Mouse (Mus musculus): Measurements from ENCODE around the gene Dnah17. TPM values are rescaled to one million over a fixed set of nuclear protein-coding genes. Genes with fewer than 3 reads are reported as not detected.
A peak's percentile ranks its signal among the peaks of the same experiment; 100 is the strongest.

Dnah17 gene
- polyA plus RNA-seq, 1 experiment from 2014 or later: 0.19 TPM

DNA sequence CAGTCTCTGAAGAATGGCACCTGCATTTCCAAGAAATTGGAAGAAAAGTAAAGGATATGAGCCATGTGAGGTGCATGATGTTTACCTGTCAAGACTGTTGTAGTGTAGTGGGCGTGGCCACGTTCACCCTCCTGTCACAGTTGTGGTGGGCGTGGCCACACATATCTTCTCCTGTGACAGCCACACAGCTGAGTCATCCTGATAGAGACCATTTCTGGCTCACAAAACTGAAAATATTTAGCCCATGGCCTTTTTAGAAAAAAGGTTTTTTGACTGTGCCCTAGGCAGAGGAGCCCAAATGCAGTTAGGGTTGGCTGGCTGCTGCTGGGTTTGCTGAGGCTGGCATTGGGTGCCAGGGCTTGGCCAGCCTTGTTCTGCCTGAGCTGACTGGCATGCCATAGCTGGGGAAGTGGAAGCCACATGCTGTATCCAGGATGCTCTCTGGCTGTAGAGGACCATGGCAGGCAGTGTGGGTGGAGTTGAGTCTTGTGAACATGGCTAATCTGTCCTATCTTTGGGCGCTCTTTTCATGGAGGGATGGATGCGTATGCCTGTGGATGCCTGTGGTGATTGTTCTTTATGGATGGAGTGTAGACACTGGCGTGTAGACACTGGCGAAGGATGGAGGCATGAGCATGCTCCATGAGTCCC lies 129.7 kb downstream of the Dnah17 start:
- H3K9ac ChIP-seq (ENCODE audit: low read length): no peak overlapping the region
- H3K9me3 ChIP-seq (ENCODE audit: control insufficient read depth, low read length): no peaks in the 10 kb centered on the region
- ATAC-seq (ENCODE audit: low read depth): no peak
- H3K4me2 ChIP-seq (ENCODE audit: low read depth, low read length): no peak overlapping the region
- 0 out of 2 replicates have a peak, but pooled peaks cover 5% of the 10 kb centered on the region for H3K4me1 ChIP-seq (replicated peaks; ENCODE audit: control insufficient read depth, insufficient read depth, low read length)
- H3K27me3 ChIP-seq (ENCODE audit: control insufficient read depth, insufficient read depth, low read depth, low read length): no peaks in the 10 kb centered on the region
- H3K4me3 ChIP-seq (ENCODE audit: low read length): no peak overlapping the region
- H3K36me3 ChIP-seq (ENCODE audit: control insufficient read depth, insufficient read depth, low read length): peaks cover 31% of the 10 kb centered on the region
- no peak overlapping the region for H3K27ac ChIP-seq (ENCODE audit: low read length)
- WGBS: 91% methylated on average over 7 of the region's 7 CpGs

DNA sequence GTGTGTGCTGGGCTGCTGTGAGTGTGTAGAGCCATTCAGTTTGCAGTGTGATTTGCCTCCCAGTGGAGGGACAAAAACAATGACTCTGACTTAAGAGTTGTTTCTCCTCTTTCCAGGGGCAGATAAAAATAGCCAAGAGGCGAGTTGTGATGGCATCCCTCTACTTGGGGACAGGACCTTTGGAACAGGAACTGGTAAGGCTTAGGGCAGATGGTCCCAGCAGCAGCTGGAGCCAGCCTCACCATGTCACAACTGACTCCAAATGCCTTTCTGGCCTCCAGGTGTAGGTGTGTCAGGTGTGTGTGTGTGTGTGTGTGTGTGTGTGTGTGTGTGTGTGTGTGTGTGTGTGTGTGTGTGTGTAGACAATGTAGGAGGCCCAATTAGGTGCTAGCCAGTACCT lies 130.4 kb downstream of the Dnah17 start:
- H3K4me1 ChIP-seq (replicated peaks; ENCODE audit: control insufficient read depth, insufficient read depth, low read length): peaks cover 9% of the 10 kb centered on the region; the same call in 1 of the 2 replicates
- no peak for ATAC-seq (ENCODE audit: low read depth)
- H3K27ac ChIP-seq (ENCODE audit: low read length): no peak overlapping the region
- H3K9me3 ChIP-seq (ENCODE audit: control insufficient read depth, low read length): no peaks in the 10 kb centered on the region
- WGBS: 59% methylated on average over 1 of the region's 1 CpGs
- H3K4me3 ChIP-seq (ENCODE audit: low read length): no peak overlapping the region
- H3K36me3 ChIP-seq (ENCODE audit: control insufficient read depth, insufficient read depth, low read length): peaks cover 25% of the 10 kb centered on the region
- H3K27me3 ChIP-seq (ENCODE audit: control insufficient read depth, insufficient read depth, low read depth, low read length): no peaks in the 10 kb centered on the region
- H3K4me2 ChIP-seq (ENCODE audit: low read depth, low read length): no peak overlapping the region
- H3K9ac ChIP-seq (ENCODE audit: low read length): no peak overlapping the region

DNA sequence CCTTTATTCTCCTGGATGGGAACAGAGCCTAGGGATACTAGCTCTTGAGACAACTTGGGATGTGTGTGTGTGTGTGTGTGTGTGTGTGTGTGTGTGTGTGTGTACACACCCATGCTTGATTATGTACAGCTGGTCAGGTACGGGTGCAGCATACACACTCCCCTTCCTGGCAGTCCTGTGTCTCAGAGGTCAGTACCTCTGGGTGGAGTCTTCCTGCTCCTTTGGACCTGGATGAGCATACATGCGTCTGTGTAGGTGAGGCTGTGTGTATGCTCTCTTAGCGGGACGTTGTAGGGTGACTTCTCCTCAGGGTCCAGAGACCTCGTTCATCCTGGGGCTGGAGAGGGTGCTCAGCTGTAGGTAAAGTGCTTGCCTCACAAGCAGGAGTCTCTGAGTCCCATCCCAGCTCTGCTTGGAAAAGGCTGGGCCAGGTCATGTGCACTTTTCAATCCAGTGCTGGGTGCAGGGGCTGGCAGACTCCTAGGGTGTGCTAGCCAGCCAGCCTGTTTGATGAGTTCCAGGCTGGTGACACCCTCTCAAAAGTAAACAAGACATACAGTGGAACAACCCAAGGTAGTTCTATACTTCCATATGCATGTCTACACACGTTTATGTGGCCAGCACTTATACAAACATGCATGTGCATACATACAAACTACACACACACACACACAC lies 131.0 kb downstream of the Dnah17 start:
- ATAC-seq (ENCODE audit: low read depth): no peak
- H3K36me3 ChIP-seq (ENCODE audit: control insufficient read depth, insufficient read depth, low read length): peaks cover 22% of the 10 kb centered on the region
- H3K4me2 ChIP-seq (ENCODE audit: low read depth, low read length): no peak overlapping the region
- no peak overlapping the region for H3K9ac ChIP-seq (ENCODE audit: low read length)
- H3K4me3 ChIP-seq (ENCODE audit: low read length): no peak overlapping the region
- no peaks in the 10 kb centered on the region for H3K9me3 ChIP-seq (ENCODE audit: control insufficient read depth, low read length)
- no peak overlapping the region for H3K27ac ChIP-seq (ENCODE audit: low read length)
- no peaks in the 10 kb centered on the region for H3K27me3 ChIP-seq (ENCODE audit: control insufficient read depth, insufficient read depth, low read depth, low read length)
- H3K4me1 ChIP-seq (replicated peaks; ENCODE audit: control insufficient read depth, insufficient read depth, low read length): peaks cover 15% of the 10 kb centered on the region
- WGBS: 66% methylated on average over 6 of the region's 6 CpGs

DNA sequence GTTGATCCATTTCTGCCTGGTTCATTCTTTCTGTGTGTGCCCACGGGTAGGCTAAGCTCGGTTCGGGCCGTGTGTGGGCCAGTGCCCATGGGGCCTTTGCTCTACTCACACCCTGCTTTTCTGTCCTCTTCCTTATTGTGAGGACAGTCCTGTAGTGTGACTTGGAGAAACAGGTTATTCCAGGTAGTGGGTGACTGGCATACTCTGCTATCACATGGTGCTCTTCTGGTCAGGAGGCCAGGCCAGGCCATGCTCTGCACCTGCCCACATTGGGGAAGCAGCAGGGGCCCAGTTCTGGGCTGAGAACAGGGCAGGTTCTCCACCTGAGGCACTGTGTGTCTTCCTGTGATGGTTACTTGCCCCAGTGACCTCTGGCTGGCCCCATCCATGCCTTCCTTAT lies 132.1 kb downstream of the Dnah17 start:
- H3K36me3 ChIP-seq (ENCODE audit: control insufficient read depth, insufficient read depth, low read length): peaks cover 17% of the 10 kb centered on the region
- 74% methylated on average over 4 of the region's 4 CpGs for WGBS
- no peak for ATAC-seq (ENCODE audit: low read depth)
- H3K4me1 ChIP-seq (replicated peaks; ENCODE audit: control insufficient read depth, insufficient read depth, low read length): peaks cover 20% of the 10 kb centered on the region
- H3K4me3 ChIP-seq (ENCODE audit: low read length): no peak overlapping the region
- H3K27me3 ChIP-seq (ENCODE audit: control insufficient read depth, insufficient read depth, low read depth, low read length): no peaks in the 10 kb centered on the region
- no peak overlapping the region for H3K4me2 ChIP-seq (ENCODE audit: low read depth, low read length)
- no peaks in the 10 kb centered on the region for H3K9me3 ChIP-seq (ENCODE audit: control insufficient read depth, low read length)
- H3K27ac ChIP-seq (ENCODE audit: low read length): no peak overlapping the region
- H3K9ac ChIP-seq (ENCODE audit: low read length): no peak overlapping the region

DNA sequence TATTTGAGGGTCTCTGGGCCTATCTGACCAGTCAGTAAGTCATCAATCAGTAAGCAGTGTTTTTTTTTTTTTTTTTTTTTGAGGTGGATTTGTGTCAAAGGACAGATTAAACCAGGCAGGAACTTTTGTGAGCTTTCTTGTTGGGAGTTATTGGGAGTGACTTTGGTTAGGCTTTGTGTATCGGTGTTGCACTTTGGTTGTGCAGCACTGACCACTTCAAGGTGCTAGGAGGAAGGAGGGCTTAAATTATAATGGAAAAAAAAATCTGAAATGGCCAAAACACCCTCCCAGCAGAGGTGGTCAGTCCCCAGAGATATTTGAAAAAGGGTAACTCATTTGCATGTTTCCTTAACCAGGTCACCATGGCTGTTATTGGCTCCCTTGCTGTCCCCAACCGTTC lies 133.3 kb downstream of the Dnah17 start:
- no peak overlapping the region for H3K4me3 ChIP-seq (ENCODE audit: low read length)
- no peak overlapping the region for H3K4me2 ChIP-seq (ENCODE audit: low read depth, low read length)
- no peaks in the 10 kb centered on the region for H3K27me3 ChIP-seq (ENCODE audit: control insufficient read depth, insufficient read depth, low read depth, low read length)
- H3K4me1 ChIP-seq (replicated peaks; ENCODE audit: control insufficient read depth, insufficient read depth, low read length): peaks cover 24% of the 10 kb centered on the region
- 90% methylated on average over 2 of the region's 2 CpGs for WGBS
- no peak overlapping the region for H3K27ac ChIP-seq (ENCODE audit: low read length)
- H3K9me3 ChIP-seq (ENCODE audit: control insufficient read depth, low read length): no peaks in the 10 kb centered on the region
- peaks cover 13% of the 10 kb centered on the region for H3K36me3 ChIP-seq (ENCODE audit: control insufficient read depth, insufficient read depth, low read length)
- no peak for ATAC-seq (ENCODE audit: low read depth)
- no peak overlapping the region for H3K9ac ChIP-seq (ENCODE audit: low read length)

DNA sequence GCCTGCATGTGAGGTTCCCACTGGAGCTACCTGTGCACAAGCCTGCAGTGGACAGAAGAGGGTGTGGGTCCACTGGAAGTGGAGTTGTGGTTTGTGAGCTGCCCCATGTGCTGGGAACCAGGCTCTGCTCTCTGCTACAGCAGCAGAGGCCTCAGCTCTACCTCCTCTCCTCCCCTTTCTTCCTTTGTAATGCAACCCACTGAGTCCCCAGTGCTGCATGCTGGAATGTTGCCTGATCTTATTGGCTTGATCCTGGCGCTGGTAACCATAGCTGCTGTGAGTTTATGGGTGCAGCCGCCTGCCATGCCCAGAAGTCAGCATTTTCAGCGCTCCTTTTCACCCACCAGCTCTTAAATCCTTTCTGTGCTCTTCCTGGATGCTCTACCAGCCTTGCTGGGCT lies 134.4 kb downstream of the Dnah17 start:
- H3K4me3 ChIP-seq (ENCODE audit: low read length): no peak overlapping the region
- H3K4me2 ChIP-seq (ENCODE audit: low read depth, low read length): no peak overlapping the region
- no peak for ATAC-seq (ENCODE audit: low read depth)
- no peaks in the 10 kb centered on the region for H3K27me3 ChIP-seq (ENCODE audit: control insufficient read depth, insufficient read depth, low read depth, low read length)
- H3K4me1 ChIP-seq (replicated peaks; ENCODE audit: control insufficient read depth, insufficient read depth, low read length): peaks cover 33% of the 10 kb centered on the region
- H3K36me3 ChIP-seq (ENCODE audit: control insufficient read depth, insufficient read depth, low read length): peaks cover 3% of the 10 kb centered on the region
- WGBS: 51% methylated on average over 3 of the region's 3 CpGs
- no peak overlapping the region for H3K27ac ChIP-seq (ENCODE audit: low read length)
- H3K9me3 ChIP-seq (ENCODE audit: control insufficient read depth, low read length): no peaks in the 10 kb centered on the region
- H3K9ac ChIP-seq (ENCODE audit: low read length): no peak overlapping the region

DNA sequence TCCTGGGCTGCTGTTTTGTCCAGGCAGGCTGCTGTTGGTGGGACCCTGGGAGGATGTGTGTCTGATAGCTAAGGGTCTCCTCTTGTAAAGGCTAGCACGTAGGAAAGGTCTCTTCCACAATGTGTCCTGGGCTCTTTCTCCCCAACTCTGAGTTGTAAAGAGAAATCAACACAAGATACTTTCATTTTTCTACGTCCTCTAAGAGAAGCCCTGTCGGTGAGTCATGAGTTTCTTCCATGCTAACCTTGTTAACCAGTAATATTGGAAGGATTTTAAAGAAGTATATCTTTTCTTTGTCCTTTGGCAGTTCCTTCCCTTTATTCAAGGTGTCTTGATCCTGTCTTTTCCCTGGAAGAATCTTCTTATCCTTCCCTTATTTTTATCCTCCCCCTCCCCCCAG lies 134.8 kb downstream of the Dnah17 start:
- no peak overlapping the region for H3K27ac ChIP-seq (ENCODE audit: low read length)
- no peak for ATAC-seq (ENCODE audit: low read depth)
- H3K9ac ChIP-seq (ENCODE audit: low read length): no peak overlapping the region
- H3K4me1 ChIP-seq (replicated peaks; ENCODE audit: control insufficient read depth, insufficient read depth, low read length): peaks cover 33% of the 10 kb centered on the region
- WGBS: 56% methylated on average over 3 of the region's 3 CpGs
- H3K4me3 ChIP-seq (ENCODE audit: low read length): no peak overlapping the region
- peaks cover under 1% of the 10 kb centered on the region; the same call in 1 of the 2 replicates for H3K36me3 ChIP-seq (ENCODE audit: control insufficient read depth, insufficient read depth, low read length)
- H3K4me2 ChIP-seq (ENCODE audit: low read depth, low read length): no peak overlapping the region
- H3K9me3 ChIP-seq (ENCODE audit: control insufficient read depth, low read length): no peaks in the 10 kb centered on the region
- no peaks in the 10 kb centered on the region for H3K27me3 ChIP-seq (ENCODE audit: control insufficient read depth, insufficient read depth, low read depth, low read length)

DNA sequence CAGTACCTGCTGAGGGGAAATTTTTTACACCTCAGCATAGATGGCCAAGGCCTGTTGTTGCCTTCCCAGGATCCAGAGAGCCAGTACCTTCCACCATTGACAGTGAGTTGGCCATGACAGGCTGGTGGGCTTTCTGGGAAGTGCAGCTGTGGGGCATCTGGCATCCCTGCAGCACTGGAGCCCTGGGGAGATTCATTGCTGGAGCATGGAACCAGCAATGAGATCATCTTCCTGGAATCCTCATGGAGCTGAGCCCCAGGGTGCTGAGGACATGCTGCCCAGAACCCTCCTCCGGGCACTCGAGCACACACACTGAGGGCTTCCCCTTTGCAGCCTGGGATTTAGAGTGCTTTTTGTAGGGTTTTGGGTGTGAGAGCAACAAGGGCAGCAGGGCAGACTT lies 135.2 kb downstream of the Dnah17 start:
- Histone ChIP-seq H3K9ac (ENCODE audit: low read length) (no peak overlapping the region), H3K9me3 (ENCODE audit: control insufficient read depth, low read length) (no peaks in the 10 kb centered on the region), H3K4me2 (ENCODE audit: low read depth, low read length) (no peak overlapping the region), H3K36me3 (ENCODE audit: control insufficient read depth, insufficient read depth, low read length) (no peaks in the 10 kb centered on the region), H3K27me3 (ENCODE audit: control insufficient read depth, insufficient read depth, low read depth, low read length) (no peaks in the 10 kb centered on the region), H3K4me1 (replicated peaks; ENCODE audit: control insufficient read depth, insufficient read depth, low read length) (peaks cover 33% of the 10 kb centered on the region), H3K4me3 (ENCODE audit: low read length) (no peak overlapping the region), H3K27ac (ENCODE audit: low read length) (no peak overlapping the region)
- 65% methylated on average over 2 of the region's 2 CpGs for WGBS
- ATAC-seq (ENCODE audit: low read depth): no peak

DNA sequence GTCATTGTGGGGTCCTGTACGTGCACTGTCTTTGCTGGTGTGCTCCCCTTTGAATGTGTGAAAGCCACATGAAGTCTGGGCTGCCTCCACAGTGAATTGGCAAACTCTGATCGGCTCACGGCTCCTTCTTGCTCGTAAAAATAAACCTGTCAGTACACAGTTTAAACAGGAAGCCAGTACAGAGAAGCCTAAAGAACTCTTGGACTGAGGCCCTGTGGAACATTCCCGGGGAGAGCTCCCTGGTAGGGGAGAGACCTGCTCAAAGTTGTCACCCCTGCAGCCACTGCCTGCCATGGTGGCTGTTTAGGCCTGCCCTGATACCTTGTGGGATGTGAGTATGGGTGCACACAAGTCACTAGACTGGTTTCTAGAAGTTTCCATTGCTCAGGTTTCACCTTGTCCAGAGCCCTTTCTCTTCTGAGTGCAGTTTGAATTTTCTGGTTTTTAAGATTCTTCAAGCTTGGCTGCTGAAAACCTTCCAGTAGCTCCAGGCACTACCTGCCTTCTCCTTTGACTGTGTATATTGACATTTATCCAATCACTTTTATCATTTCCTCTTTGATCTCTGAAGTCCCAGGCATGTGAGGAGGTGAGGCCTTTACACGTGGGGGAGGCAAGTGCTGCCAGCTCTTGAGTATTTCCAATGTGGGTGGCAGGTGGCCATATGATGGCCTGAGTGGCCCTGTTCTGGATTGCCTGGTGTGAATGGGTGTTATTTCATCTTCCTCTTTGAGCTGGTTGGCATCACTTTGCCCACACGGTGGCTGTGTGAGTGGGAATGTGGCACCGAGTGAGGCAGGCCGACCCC lies 136.0 kb downstream of the Dnah17 start:
- ATAC-seq (ENCODE audit: low read depth): peak; percentile 62
- no peaks in the 10 kb centered on the region for H3K9me3 ChIP-seq (ENCODE audit: control insufficient read depth, low read length)
- H3K27me3 ChIP-seq (ENCODE audit: control insufficient read depth, insufficient read depth, low read depth, low read length): no peaks in the 10 kb centered on the region
- 37% methylated on average over 9 of the region's 9 CpGs for WGBS
- no peak overlapping the region for H3K4me3 ChIP-seq (ENCODE audit: low read length)
- H3K9ac ChIP-seq (ENCODE audit: low read length): peak overlapping the region; percentile 34
- H3K27ac ChIP-seq (ENCODE audit: low read length): peak overlapping the region; percentile 68
- peaks cover 41% of the 10 kb centered on the region for H3K4me1 ChIP-seq (replicated peaks; ENCODE audit: control insufficient read depth, insufficient read depth, low read length)
- H3K4me2 ChIP-seq (ENCODE audit: low read depth, low read length): no peak overlapping the region
- H3K36me3 ChIP-seq (ENCODE audit: control insufficient read depth, insufficient read depth, low read length): no peaks in the 10 kb centered on the region

All from lung, embryonic 16.5 days (tissue).